ENCODE assay signal across 24 mouse cellular contexts in the genomic region with DNA sequence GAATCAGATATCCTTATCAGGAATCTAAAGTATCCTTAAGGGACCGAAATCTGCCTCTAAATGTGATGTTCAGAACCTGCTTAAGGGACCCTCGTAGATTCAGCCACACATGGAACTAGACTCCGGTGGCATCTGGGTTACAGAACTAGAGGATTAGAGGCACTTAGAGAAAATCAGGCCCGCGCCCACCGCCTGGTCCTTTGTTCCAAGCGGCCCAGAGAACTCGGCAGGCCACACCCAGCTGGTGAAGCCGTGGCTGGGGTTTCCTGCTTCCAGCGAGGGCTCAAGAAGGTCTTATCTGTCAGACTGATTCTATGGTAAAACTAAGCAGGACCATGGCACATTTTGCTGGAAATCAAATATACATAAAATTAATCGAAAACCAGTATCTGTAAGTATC. TPM values are rescaled to one million over a fixed set of nuclear protein-coding genes. Genes with fewer than 3 reads are reported as not detected.
DNase-seq lines count a peak whose midpoint lies in the region; ATAC-seq and TF ChIP-seq lines count a peak whose summit lies in the region.
"Had no signal": no experiment of that assay in that cellular context is flagged by ENCODE, and none has a peak within 500 bp of the region (broad histone marks: within the 10 kb centered on the region; RNA-seq: fewer than 3 reads in every experiment).

No protein-coding gene starts in this region.

- ATAC-seq in forebrain, embryonic 16.5 days = no peak
- ATAC-seq in lung, embryonic 14.5 days (ENCODE audit: insufficient read depth) = no peak
- ATAC-seq in stomach, embryonic 16.5 days (ENCODE audit: insufficient read depth, low FRiP score) = no peak
- ATAC-seq in kidney, embryonic 15.5 days (replicated peaks; ENCODE audit: low FRiP score) = no peak
- ATAC-seq: forebrain, embryonic 14.5 days had no signal

- WGBS in forebrain, embryonic 10.5 days = 45% methylated on average over 11 of the region's 11 CpGs
- 32% methylated on average over 11 of the region's 11 CpGs for WGBS in forebrain, embryonic 16.5 days
- WGBS in lung, embryonic 14.5 days = 55% methylated on average over 11 of the region's 11 CpGs
- 57% methylated on average over 11 of the region's 11 CpGs for WGBS in embryonic facial prominence, embryonic 10.5 days
- 56% methylated on average over 11 of the region's 11 CpGs for WGBS in stomach, embryonic 16.5 days
- 81% methylated on average over 11 of the region's 11 CpGs for WGBS in kidney, embryonic 15.5 days

- peak overlapping the region; percentile 37; the same call in 1 of the 2 replicates for H3K27ac ChIP-seq in forebrain, embryonic 10.5 days
- no peak overlapping the region for H3K27ac ChIP-seq in forebrain, embryonic 16.5 days (ENCODE audit: low read length)
- H3K27ac ChIP-seq in lung, embryonic 14.5 days (ENCODE audit: low read depth) = no peak overlapping the region
- peak overlapping the region; percentile 51 for H3K27ac ChIP-seq in embryonic facial prominence, embryonic 10.5 days (replicated peaks)
- H3K27ac ChIP-seq in stomach, embryonic 16.5 days (ENCODE audit: low read length) = peak overlapping the region; percentile 60; the same call in 1 of the 2 replicates
- no peak overlapping the region for H3K27ac ChIP-seq in kidney, embryonic 15.5 days
- H3K27ac ChIP-seq: hindbrain, embryonic 14.5 days; layer of hippocampus, adult 2 months; limb, embryonic 13.5 days; neural tube, embryonic 12.5 days; stomach, embryonic 15.5 days had no signal

- no peak overlapping the region for H3K9ac ChIP-seq in forebrain, embryonic 16.5 days (replicated peaks; ENCODE audit: low read depth, low read length)
- no peak overlapping the region for H3K9ac ChIP-seq in lung, embryonic 14.5 days
- H3K9ac ChIP-seq in stomach, embryonic 16.5 days (ENCODE audit: low read length) = no peak overlapping the region
- H3K9ac ChIP-seq in kidney, embryonic 15.5 days = no peak overlapping the region
- H3K9ac ChIP-seq: hindbrain, embryonic 14.5 days; limb, embryonic 13.5 days; neural tube, embryonic 12.5 days; stomach, embryonic 15.5 days had no signal

- H3K9me3 ChIP-seq in forebrain, embryonic 10.5 days = no peaks in the 10 kb centered on the region
- no peaks in the 10 kb centered on the region for H3K9me3 ChIP-seq in forebrain, embryonic 16.5 days (ENCODE audit: control insufficient read depth, low read length)
- no peaks in the 10 kb centered on the region for H3K9me3 ChIP-seq in lung, embryonic 14.5 days (ENCODE audit: low read depth, low read length)
- no peaks in the 10 kb centered on the region for H3K9me3 ChIP-seq in embryonic facial prominence, embryonic 10.5 days
- H3K9me3 ChIP-seq in stomach, embryonic 16.5 days (replicated peaks; ENCODE audit: control insufficient read depth, low read length) = no peaks in the 10 kb centered on the region
- H3K9me3 ChIP-seq in kidney, embryonic 15.5 days (replicated peaks) = no peaks in the 10 kb centered on the region
- H3K9me3 ChIP-seq: limb, embryonic 13.5 days; neural tube, embryonic 12.5 days; stomach, embryonic 15.5 days had no signal

- no peak overlapping the region for H3K4me3 ChIP-seq in forebrain, embryonic 10.5 days
- H3K4me3 ChIP-seq in forebrain, embryonic 16.5 days (replicated peaks; ENCODE audit: low read length) = no peak overlapping the region
- no peak overlapping the region for H3K4me3 ChIP-seq in lung, embryonic 14.5 days (ENCODE audit: low read depth, low read length)
- no peak overlapping the region for H3K4me3 ChIP-seq in embryonic facial prominence, embryonic 10.5 days
- no peak overlapping the region for H3K4me3 ChIP-seq in stomach, embryonic 16.5 days (replicated peaks; ENCODE audit: low read length)
- H3K4me3 ChIP-seq in kidney, embryonic 15.5 days (replicated peaks) = no peak overlapping the region
- H3K4me3 ChIP-seq: layer of hippocampus, adult 2 months; limb, embryonic 13.5 days; myocyte; neural tube, embryonic 12.5 days; stomach, embryonic 15.5 days had no signal

- peaks cover 8% of the 10 kb centered on the region for H3K4me1 ChIP-seq in forebrain, embryonic 10.5 days
- H3K4me1 ChIP-seq in forebrain, embryonic 16.5 days (replicated peaks; ENCODE audit: control insufficient read depth, insufficient read depth, low read length) = no peaks in the 10 kb centered on the region
- H3K4me1 ChIP-seq in lung, embryonic 14.5 days (ENCODE audit: insufficient read depth) = peaks cover 2% of the 10 kb centered on the region; the same call in 1 of the 2 replicates
- 0 out of 2 replicates have a peak, but pooled peaks cover 14% of the 10 kb centered on the region for H3K4me1 ChIP-seq in embryonic facial prominence, embryonic 10.5 days
- H3K4me1 ChIP-seq in stomach, embryonic 16.5 days (ENCODE audit: control insufficient read depth, insufficient read depth, low read length) = peaks cover 10% of the 10 kb centered on the region
- 0 out of 2 replicates have a peak, but pooled peaks cover 5% of the 10 kb centered on the region for H3K4me1 ChIP-seq in kidney, embryonic 15.5 days
- H3K4me1 ChIP-seq: neural tube, embryonic 12.5 days had no signal

- no peaks in the 10 kb centered on the region for H3K27me3 ChIP-seq in forebrain, embryonic 10.5 days (ENCODE audit: poor library complexity, severe bottlenecking)
- H3K27me3 ChIP-seq in forebrain, embryonic 16.5 days (replicated peaks; ENCODE audit: control insufficient read depth, insufficient read depth, low read length) = no peaks in the 10 kb centered on the region
- H3K27me3 ChIP-seq in lung, embryonic 14.5 days (ENCODE audit: insufficient read depth, low read length) = no peaks in the 10 kb centered on the region
- no peaks in the 10 kb centered on the region for H3K27me3 ChIP-seq in embryonic facial prominence, embryonic 10.5 days (replicated peaks; ENCODE audit: low read depth, poor library complexity, severe bottlenecking)
- no peaks in the 10 kb centered on the region for H3K27me3 ChIP-seq in stomach, embryonic 16.5 days (ENCODE audit: control insufficient read depth, insufficient read depth, low read length)
- no peaks in the 10 kb centered on the region for H3K27me3 ChIP-seq in kidney, embryonic 15.5 days
- H3K27me3 ChIP-seq: limb, embryonic 13.5 days; neural tube, embryonic 12.5 days; stomach, embryonic 15.5 days had no signal

- no peak overlapping the region for H3K4me2 ChIP-seq in forebrain, embryonic 16.5 days (ENCODE audit: low read length)
- no peak overlapping the region for H3K4me2 ChIP-seq in lung, embryonic 14.5 days
- no peak overlapping the region for H3K4me2 ChIP-seq in stomach, embryonic 16.5 days (ENCODE audit: low read depth, low read length)
- H3K4me2 ChIP-seq in kidney, embryonic 15.5 days = no peak overlapping the region
- H3K4me2 ChIP-seq: hindbrain, embryonic 14.5 days; limb, embryonic 13.5 days; liver, embryonic 11.5 days; midbrain, embryonic 11.5 days; neural tube, embryonic 12.5 days; stomach, embryonic 15.5 days had no signal

- no peaks in the 10 kb centered on the region for H3K36me3 ChIP-seq in forebrain, embryonic 10.5 days (replicated peaks)
- no peaks in the 10 kb centered on the region for H3K36me3 ChIP-seq in forebrain, embryonic 16.5 days (ENCODE audit: control insufficient read depth, insufficient read depth)
- H3K36me3 ChIP-seq in lung, embryonic 14.5 days (ENCODE audit: insufficient read depth) = no peaks in the 10 kb centered on the region
- no peaks in the 10 kb centered on the region for H3K36me3 ChIP-seq in embryonic facial prominence, embryonic 10.5 days (replicated peaks)
- no peaks in the 10 kb centered on the region; the same call in 1 of the 2 replicates for H3K36me3 ChIP-seq in stomach, embryonic 16.5 days (ENCODE audit: control insufficient read depth, insufficient read depth, low read length)
- H3K36me3 ChIP-seq in kidney, embryonic 15.5 days = peaks cover 14% of the 10 kb centered on the region; the same call in 1 of the 2 replicates
- H3K36me3 ChIP-seq: G1E; neural tube, embryonic 12.5 days; stomach, embryonic 15.5 days had no signal

- peak; percentile 23 for DNase-seq in forebrain, embryonic 10.5 days (ENCODE audit: extremely low spot score, low spot score)
- DNase-seq in lung, embryonic 14.5 days = peak; percentile 15
- DNase-seq in lung, postnatal 25 days (ENCODE audit: low spot score) = no peak
- peak; percentile 42 for DNase-seq in embryonic facial prominence, embryonic 10.5 days (ENCODE audit: low spot score)
- DNase-seq: adrenal gland, adult 8-10 months; cerebellum, adult 9-10 months; cerebellum, postnatal 36 days; gastrocnemius, postnatal 36 days; kidney, postnatal 36 days; right cerebral cortex, postnatal 14 days; thymus, postnatal 4 days had no signal

- TF ChIP-seq CTCF in lung, embryonic 14.5 days (IDR thresholded peaks at IDR 0.05; ENCODE audit: low read depth) = no peak

RNA-seq across cellular contexts. Expression of gene Ptpn3, which starts 58.3 kb away (rescaled TPM):
- 1.1 and 1.3 TPM in 2 replicates for polyA plus RNA-seq in forebrain, embryonic 10.5 days (2016; fragmentation: Nextera tagmentation; extraction: Ambion mirVana)
- 1.3 and 2.6 TPM in 2 replicates for polyA plus RNA-seq in forebrain, embryonic 16.5 days (2015; fragmentation: Nextera tagmentation; extraction: Ambion mirVana)
- polyA plus RNA-seq in lung, embryonic 14.5 days (2014; fragmentation: Nextera tagmentation; extraction: Ambion mirVana) = 4.4 and 4.9 TPM in 2 replicates
- 2.0 and 2.1 TPM in 2 replicates for polyA plus RNA-seq in embryonic facial prominence, embryonic 10.5 days (2016; fragmentation: Nextera tagmentation; extraction: Ambion mirVana)
- polyA plus RNA-seq in stomach, embryonic 16.5 days (2015; fragmentation: Nextera tagmentation; extraction: Ambion mirVana) = 7.1 and 7.7 TPM in 2 replicates
- polyA plus RNA-seq in kidney, embryonic 15.5 days (2015; fragmentation: Nextera tagmentation; extraction: Ambion mirVana) = 8.3 and 9.7 TPM in 2 replicates
- polyA plus RNA-seq: G1E had no signal

Comparison
In these comparisons a context has a peak if more than half of its experiments do, and no peak if none do; other contexts are left out.
1. H3K27ac ChIP-seq: peak in forebrain, embryonic 10.5 days (single experiment), embryonic facial prominence, embryonic 10.5 days (single experiment) and stomach, embryonic 16.5 days (single experiment); none in forebrain, embryonic 16.5 days (single experiment), lung, embryonic 14.5 days (single experiment) and kidney, embryonic 15.5 days (single experiment).